Mouse (Mus musculus) layer of hippocampus, adult 8-10 months (tissue): ENCODE results near the gene Trak1. TPM values are rescaled to one million over a fixed set of nuclear protein-coding genes. Genes with fewer than 3 reads are reported as not detected.
A peak's percentile ranks its signal among the peaks of the same experiment; 100 is the strongest.

ENCODE experiments used
- DNase-seq, 2 experiments: peaks; one replicate each; pipeline ENCODE4 v3.0.0; 2022; ENCODE audit warnings: low spot score in 2 of 2
- total RNA-seq, 4 experiments: library from RNA; stranded (reverse); gene quantifications; 2 replicates each; pipeline ENCODE4 v1.2.4; 2022

The Trak1 gene
- total RNA-seq, 4 experiments from 2014 or later: 201 to 260 (median 228) TPM

DNA sequence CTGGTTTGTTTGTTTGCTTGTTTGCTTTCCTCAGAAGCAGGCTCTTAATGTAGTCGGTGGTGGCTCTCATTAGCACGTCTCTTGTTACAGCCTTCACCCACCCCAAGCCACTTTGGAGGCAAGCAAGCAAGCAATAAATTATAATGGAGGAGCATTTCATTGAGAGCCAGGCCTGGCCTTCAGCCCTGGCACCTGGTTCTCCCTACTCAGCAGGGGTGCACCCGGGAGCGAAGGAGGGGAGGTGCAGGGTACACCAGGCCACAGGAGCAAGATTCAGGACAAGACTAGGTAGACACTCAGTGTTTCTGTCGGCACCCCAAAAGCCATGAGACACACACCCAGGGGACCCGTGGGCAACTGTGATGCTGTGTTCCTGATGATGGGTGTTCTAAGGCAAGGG lies 72.3 kb downstream of the Trak1 start:
- DNase-seq: no peak

DNA sequence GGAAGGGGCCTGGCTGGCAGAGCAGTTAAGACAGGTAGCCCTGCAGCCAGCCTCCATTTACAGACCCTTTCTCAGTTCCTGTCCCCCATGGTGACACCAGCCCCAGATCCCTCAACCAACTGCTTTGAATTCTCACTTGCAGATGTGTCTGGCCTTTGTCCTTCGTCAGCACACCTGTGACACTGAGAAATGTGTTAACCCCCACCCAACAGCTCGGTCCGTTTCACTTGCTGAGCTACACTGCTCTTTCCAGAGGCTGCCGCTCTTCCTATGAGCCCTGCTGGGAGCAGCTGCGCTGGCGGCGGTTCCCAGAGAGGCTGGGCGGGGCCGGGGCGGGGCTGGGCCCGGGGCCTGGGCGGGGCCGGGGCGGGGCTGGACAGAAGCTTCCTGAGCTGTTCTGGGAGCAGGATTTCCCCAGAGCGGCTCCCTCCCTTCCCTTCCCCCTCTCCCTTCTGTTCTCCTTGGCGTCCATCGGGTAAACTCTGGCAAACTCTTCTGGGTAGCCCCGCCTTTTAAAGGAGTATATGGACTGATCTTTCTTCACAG lies 74.1 kb downstream of the Trak1 start:
- DNase-seq: peak in 1 of 2 experiments; percentile 56

DNA sequence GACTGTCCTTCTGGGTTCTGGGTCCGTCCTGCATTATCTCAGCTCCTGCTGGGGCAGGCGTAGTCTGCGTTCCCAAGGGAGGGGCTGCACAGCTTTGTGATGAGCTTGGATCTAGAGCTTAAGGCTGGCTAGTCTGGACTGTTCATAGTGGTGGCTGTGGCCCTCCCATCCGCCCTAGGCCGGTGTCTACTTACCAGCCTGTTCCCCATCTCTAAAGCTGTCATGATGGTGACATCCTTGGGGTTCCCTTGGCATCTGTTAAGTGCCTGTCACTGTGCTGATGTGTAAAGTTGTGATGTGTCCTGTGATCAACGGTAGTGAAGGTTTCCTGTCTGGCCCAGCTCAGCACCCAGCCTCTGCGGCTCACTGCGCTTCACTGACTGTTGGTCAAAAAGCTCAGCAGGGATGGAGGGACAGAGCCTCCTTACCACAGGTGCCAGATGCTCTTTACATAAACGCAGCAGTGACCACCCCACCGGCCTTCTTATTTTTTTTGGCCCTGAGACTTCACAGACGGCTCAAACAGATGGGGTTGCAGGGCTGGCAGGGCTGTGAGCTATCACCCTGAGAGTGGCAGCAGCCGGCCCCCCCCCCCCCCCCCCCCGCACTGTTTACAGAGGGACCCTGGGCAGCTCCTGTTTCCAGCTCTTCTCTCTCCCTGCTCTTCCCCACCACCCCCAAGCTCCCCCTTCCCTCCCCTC lies 74.8 kb downstream of the Trak1 start:
- DNase-seq: no peak

DNA sequence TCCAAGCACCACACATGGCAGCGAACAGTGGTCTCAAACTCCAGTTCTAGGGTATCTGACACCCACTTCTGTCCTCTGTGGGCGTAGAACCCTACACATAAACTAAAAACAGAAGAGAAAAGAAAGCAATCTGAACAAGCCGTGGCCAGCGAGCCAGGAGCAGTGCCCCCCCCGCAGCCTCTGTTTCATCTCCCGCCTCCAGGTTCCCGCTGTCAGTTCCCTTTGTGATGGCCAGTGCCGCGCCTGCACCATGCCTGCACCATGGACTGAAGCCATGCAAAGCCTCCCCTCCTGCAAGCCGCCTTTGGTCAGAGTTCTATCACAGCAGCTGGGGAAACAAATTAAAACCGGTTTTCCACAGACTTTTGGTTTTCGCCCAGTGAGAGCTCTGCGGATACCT lies 75.8 kb downstream of the Trak1 start:
- DNase-seq: no peak

DNA sequence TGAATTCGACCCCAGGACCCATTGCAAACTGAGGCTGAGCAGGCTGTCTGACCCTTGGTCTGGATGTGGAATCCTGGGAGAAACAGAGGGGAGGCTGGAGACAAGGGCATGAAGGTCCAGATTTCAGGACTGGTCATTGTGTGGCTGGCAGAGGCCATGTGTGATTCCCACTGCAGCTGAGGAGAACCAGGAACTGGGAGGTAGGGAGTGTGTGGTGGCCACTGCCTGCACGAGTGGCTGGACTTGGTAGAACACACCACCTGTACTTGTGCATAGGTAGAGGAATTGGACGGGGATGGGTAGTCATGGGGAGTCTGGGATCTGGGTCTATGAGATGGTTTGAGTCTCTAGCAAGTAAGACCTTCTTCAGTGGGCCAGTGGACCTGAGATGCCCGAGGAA lies 76.2 kb downstream of the Trak1 start:
- DNase-seq: no peak

DNA sequence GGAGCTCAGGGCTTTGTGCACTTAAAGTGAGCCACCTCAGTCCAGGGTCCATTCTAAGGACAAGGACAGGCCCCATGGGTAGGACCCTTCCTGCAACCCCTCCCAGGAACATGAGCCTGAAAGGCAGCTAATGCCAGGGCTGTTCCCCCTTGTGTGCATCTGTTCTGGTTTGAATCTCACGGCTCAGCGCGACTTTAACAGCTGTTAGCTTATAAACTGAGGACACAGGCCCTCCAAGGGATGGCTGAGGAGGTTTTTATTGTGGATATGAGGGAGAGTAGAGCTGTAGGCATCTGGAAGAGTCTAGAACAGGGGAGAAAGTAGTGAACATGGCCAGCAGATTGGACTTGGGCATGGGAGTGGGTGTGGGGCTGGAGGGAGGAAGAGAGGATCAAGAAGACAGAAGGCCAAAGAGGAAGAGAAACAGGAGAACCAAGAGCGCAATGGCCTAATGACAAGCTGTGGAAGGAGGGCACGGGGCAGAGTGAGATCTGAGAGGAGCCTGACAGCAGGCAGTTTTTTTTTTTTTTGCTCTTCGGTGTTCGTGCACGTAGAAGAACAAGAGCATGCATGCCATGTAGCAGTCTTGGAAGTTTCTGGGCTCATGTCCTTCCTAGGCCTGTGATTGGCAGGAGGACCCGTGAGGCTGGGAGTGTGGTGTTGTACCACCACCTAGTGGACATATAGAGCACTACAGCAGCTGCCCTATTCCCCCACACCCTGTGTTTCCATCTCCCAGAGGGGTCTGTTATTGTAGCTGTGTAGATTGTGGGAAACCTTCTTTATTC lies 77.0 kb downstream of the Trak1 start:
- DNase-seq: peak in 1 of 2 experiments; percentile 65

DNA sequence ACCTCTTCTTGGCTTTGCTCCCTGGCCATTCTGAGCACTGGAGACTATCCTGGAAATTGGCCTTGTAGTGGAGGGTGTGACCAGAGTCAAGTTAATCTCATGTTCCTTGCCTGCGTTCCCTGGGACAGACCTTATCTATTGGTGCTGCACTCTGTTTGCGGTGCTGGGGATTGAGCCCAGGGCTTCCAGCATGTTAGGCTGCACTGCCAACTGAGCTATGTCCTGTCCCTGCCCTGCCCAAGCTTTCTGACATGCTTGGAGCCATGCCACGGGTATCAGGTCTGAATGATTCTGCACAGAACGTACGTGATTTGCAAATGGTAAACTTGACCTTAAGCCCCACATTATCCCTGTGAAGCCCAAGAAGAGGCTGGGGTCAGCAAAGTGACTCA lies 77.6 kb downstream of the Trak1 start:
- no peak for DNase-seq

DNA sequence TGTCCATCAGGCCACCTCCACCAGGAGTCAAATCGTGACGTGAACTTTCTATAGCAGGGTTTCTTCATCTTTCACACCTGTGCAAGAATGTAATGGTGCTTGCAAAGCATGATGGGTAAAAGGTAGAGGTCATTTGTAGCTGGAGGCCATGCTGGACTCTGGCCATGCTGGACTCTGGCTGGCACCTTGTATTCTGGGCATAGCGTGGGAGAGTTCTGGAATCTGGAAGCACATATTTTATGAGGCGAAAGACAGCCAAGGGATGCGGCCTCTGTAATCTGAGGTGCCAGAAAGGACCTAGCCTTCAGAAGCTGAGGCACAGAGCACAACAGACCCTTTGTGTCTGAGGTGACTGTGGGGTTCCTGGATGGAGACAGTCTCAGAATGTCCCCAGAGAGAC lies 78.8 kb downstream of the Trak1 start:
- DNase-seq: no peak

DNA sequence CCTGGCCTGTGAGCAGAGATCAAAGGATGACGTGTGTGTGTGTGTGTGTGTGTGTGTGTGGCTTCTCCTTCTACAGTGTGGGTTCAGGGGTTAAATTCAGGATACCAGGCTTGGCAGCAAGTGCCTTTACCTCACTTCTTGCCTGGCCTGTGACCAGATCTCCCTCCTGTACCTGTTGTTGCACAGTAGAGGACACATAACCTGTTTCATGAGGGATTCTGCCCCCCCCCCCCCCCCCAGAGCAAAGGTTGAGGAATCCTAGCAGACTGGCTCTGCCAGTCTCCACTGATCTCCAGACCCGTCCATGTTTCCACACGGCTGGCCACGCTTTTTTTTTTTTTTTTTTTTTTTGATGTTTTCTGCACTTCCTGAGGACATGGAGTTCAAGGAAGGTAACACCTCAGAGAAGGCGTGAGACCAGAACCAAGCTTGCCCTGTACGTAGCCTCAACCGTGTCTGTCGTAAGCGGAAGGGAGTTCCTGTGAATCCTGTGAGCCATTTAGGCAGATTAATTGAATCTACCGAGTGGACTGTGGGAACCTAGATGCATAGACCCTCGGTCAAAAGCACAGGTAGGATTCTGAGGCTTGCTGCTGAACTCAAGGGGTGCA lies 83.1 kb downstream of the Trak1 start:
- DNase-seq: no peak

DNA sequence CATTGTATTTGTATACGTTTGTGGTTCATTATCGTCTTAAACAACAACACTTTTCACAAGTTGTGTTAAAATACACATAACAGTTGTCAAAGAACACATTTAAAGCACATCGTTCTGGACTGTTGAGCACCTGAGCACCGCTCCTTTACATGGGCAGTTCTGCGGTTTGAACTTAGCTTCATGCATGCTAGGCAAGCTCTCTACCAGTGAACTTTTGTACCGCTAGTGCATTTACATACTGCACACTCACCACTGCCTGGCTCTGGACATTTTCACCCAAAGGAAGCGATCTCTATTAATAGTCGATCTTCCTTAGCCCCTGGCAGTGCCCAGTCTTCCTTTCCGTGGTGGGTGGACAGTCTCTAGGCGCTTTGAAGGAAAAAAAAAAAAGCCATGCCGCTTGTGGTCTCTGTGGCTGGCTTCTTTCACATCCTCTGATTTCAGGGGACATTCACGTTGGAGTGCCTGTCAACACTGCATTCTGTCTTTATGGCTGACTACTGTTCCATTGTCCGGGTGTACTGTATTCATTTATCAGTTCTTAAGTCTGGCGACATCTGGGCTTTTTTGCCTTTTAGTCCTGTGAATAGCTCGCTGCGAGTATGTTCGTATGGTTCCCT lies 84.5 kb downstream of the Trak1 start:
- no peak for DNase-seq

DNA sequence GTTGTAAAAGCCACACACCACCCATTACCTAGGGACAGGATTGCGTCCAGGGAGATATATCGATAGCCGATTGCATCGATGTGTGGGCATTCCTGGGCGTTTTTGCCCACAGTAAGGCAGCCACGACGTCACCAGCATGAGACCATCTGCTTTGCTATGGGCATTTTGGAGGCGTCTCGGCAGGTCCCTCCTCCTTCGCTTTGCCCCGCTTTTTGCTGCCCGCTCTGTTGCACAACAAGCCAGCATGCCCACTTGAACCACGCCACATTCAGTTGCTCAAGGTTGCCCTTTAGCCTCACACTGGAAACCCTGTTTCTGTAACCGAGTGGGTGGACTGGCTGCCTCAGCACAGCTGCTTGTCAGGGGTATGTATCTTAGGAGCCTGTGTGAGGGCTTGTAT lies 85.3 kb downstream of the Trak1 start:
- peak in 1 of 2 experiments; percentile 81 for DNase-seq

DNA sequence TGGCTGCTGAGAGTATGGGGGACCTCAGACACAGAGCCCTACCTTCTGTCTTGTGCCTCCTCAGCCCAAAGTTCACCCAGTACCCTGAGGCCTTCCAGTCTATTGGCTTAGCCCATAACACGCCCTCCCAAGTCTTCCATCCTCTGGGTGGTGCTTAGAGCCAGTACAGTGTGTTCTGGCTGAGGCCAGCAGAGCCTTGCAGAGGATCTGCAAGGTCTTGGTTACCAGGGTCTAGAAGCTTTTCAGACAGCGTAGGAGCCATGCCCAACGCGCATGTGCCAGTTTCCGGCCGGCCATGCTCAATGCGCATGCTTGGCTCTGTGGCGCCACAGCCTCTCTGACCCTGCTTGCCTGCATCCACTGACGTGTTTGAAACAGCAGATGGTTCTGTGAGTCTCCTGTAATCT lies 85.9 kb downstream of the Trak1 start:
- peak; percentile 78 to 86 for DNase-seq

DNA sequence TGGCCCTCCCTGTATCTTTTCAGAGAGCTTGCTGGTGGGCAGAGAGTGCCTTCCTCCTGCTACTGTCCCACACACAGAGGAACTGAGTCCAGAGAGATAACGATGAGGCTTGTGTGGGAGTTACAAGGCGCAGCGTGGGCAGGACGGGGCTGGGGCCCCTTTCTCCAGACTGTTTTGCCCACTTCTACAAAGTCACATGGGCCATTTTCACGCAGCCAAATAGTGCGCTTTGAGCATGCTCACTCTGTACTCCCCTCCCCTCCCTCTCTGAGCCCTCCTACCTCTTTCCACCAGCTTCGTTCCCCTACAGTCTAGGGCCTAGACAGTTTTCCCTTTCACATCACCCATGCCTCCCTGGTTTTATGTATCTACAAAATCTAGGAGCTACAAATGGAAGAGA lies 87.3 kb downstream of the Trak1 start:
- DNase-seq: peak in 1 of 2 experiments; percentile 60

DNA sequence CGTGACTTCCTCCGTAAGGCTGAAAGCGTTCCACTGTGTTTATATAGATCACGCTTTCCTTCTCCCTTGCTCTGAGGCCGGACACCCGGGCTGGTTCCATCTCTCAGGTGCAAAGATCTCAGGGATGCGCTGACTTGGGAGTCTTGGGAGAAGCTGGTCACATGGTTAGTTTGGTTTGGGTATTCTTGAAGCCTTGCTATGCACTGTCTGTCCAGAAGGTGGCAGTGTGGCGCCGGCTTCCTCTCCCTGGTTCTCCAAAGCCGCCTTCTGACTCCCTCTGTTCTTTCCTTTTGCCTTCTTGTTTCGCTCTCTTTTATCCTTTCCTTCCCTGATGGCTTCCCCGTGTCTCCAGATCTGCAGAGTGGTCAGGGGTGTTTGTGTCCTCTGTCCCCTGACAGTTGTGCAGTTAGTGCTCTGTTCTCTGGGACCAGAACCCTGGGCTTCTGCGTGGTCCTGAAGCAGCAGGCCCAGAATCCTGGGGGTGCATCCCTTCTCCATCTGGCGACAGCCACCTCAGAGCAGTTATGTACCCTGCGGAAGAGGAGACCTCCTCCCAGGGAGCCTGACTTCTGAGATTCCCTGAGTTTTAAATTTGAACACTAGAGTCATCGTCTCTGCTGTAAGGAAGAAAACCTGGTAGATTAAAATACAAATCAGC lies 87.9 kb downstream of the Trak1 start:
- peak; percentile 84 to 94 for DNase-seq

DNA sequence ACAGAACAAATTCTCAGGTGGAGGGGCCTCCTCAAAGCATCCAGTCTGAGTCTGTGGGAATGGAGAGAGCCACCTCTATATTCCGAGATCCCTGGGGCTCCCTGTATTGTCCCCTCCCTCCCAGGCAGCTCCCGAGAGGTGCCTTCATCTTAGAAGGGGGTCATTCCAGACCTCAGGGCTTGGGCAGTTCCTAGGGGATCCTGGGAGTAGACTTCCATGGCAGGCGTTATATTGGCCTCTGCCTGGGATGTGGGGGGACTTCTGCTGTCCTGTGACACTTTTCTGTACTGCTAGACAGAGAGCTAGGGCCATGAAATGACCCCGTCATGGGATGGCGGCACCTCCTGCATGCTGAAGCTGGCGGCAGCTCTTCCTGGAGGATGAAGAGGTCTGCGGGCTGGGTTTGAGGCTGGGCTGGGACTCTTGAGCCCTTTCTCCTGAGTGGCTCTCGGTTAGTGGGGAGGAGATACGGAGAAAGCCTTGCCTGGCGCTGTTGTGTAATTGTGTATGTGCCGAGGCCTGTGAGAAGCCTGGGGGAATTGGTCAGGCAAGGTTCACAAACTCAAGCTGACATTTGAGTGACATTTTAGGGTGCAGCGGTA lies 88.5 kb downstream of the Trak1 start:
- no peak for DNase-seq

DNA sequence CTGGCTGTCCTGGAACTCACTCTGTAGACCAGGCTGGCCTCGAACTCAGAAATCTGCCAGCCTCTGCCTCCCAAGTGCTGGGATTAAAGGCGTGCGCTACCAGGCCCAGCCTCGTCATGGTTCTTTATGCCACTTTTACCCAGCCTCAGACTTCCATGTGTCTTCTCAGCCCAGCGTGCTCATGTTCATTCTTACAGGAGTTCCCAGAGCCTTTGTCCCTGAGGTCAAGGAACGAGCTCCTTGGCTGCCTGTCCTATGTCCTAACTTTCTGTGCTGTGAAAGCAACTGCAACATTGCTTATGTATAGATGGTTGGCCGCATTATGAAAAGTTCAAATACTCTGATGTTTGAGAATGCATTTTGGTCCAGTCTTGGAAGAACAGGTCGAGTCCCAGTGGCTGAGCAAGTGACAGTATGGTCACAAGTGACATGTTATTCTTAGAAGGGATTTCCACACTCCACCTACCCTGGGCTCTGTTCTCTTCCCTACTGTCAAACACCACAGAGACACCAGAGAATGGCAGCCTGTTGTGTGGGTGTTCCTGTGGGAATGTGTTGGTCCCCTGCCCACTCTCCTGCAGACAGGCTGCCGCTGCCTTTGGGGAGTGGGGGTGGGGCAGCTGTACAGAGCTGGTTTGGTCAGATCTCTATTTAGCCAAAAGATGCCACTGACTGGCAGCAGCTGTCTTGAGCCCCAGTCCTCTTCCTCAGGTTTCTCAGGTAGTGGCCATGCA lies 90.4 kb downstream of the Trak1 start:
- peak; percentile 85 to 87 for DNase-seq

DNA sequence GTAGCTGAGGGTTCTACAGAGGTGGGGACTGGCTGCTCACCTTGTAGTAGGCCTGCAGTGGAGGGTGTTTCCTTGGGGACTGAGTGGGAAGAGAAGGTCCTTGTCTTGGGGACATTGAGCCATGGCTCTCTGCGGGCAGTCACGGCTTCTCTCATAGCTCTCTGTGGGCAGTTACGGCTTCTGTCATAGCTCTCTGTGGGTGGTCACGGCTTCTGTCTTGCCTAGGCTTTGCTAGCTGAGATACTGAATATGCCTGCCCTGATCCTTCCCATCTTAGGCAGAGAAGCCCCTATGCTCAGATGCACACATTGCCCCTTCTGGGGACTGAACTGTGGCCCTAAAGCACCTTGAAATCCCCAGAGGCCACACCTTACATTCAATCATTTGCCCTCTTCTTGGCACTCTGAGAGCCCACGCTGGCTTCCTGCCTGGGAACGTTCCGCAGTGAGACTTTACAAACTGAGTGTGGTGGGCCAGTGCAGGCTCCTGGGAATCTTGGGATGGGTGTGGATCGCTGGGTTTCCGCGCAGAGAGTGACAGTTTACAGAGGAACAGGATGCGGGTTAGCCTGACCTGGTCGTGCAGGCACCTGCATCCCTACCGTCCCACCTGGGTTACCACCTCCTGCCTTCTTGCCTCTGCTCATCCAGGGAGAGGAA lies 91.1 kb downstream of the Trak1 start:
- DNase-seq: no peak

DNA sequence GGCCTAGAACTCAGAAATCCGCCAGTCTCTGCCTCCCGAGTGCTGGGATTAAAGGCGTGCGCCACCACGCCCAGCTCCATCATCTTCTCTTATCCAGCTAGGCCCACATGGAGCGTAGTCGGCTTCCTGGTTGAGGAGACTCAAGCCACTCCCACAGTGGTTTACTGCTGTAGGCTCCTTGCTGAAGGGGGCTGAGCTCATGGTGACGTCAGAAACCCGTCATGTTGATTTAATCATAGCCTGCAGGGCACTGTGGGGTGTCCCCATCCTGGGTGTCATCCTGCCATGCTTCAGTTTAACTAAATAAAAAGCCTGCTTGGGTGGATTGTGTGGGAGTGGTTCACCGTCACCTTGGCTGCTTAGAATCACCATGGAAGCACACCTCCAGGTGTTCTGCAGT lies 92.0 kb downstream of the Trak1 start:
- DNase-seq: no peak

DNA sequence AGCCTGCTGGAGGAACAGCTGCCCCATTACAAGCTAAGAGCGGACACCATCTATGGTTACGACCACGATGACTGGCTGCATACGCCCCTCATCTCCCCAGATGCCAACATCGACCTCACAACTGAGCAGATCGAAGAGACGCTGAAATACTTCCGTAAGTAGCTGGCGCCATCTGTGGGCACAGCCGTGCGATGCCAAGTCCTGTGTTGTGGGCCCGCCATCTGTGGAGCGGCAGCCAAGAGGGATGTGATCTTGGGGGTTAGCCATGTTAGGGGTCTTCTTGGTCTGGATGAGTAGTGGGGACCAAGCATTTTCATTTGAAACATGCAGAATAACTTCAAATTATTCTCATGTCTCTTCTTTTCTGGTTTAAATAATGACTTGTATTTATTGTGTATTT lies 94.6 kb downstream of the Trak1 start:
- DNase-seq: peak in 1 of 2 experiments; percentile 66

DNA sequence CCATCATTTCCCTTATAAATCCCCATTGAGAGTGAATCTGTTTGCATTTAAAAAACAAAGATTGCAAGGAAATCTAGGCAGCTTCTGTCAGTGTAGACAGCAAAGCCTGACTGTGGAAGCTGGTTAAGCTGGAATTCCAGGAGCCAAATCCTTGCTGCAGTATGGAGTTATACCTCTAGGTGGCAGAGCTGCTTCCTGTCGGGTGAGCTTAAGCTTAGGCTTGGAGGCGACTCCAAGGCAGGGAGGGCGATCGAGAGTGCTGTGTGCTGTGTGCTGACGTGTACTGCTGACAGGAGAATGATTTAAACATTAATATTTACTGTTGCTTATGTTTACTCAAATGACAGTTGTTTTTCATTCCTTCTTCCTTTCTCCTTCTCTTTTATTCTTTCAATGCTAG lies 95.1 kb downstream of the Trak1 start:
- DNase-seq: peak in 1 of 2 experiments; percentile 87
